Mouse (Mus musculus) CD4-positive, CD25-positive, alpha-beta regulatory T cell, adult 2 months (primary cell): ENCODE data around the gene Usp53.
"Not testable (repeated sequence)": the region's sequence is repeated elsewhere in the genome, so short reads cannot be mapped to it uniquely, and the experiment has no call there.

Experiments used
- DNase-seq: peaks from one replicate; pipeline ENCODE4 v3.0.0-alpha.2; 2012; ENCODE audit warnings: low read depth, low spot score

Gene Usp53

DNA sequence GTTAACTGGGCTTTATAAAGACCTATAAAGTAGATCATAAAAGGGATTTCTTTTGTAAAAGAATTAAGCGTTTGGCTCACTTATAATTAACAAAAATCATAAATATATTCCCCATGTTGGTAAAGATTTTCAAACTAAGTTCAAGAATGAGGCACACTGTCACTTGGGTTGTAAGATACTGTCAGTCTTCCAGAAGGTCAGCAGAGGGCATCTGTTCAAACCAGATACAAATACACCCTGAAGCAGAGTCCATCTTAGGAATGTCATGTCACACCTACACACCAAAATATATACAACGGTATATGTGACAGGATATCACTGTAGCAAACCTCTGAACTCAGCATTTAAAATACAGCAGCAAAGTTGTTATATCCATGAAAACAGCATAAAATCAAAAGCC lies 34.2 kb downstream of the Usp53 start:
- no peak for DNase-seq

DNA sequence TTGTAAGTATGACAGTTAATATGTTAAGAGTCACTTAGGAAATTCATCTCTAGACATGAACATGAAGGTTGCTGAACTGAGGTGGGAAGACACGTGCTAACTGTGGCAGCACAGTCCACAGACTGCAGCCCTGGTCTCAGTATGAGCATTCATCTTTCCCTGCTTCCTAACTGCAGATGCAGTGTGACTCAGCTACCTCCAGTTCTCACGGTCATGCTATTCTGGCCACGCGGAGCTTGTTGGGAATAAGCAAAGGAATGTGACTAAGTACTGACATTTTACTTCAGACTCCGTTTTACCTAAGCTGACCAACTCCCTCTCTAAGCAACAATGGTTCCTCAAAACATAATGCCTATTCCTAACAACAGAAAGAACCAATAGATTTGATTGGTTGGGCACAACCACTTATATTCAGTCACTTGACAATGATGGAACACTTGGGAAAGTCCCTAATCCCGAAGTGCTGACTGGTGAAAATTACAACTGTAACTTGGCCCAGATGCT lies 40.9 kb downstream of the Usp53 start:
- no peak for DNase-seq

DNA sequence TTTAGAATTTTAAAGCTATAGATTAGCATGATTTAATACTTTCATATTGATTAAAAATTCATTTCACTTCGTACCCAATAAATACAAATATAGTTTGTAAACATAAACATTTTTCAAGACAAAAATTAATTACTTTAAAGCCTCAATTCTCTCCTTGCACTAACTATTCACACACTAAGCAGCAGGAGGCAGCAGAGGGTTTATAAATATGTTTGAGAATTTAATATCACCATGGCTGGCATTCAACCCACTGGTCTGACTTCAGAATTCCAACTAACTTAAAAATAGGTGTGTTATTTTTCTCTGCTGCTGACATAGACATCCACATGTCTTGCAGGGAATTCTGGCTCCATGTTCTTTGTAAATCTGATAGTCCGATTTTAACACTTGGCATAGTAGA lies 45.1 kb downstream of the Usp53 start:
- DNase-seq, result peak; percentile 67

DNA sequence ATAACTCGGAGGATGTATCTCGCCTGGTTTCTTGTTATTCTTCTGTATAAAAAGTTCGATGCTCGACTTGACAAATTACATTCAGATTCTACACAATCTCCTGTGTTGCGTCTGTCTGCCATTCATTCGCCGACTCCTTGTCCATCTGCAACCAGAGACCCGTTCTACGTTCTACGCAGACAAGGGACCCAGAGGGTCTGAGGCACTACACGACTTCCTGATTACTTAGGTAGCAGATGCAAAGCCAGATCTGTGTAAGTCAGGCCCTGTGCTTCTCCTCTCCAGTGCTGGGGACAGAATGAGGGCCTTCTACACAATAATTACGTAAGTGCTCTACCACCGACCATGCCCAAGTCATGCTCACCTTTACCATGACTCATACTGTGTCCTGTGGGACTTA lies 47.1 kb downstream of the Usp53 start:
- DNase-seq, result not testable (repeated sequence)

DNA sequence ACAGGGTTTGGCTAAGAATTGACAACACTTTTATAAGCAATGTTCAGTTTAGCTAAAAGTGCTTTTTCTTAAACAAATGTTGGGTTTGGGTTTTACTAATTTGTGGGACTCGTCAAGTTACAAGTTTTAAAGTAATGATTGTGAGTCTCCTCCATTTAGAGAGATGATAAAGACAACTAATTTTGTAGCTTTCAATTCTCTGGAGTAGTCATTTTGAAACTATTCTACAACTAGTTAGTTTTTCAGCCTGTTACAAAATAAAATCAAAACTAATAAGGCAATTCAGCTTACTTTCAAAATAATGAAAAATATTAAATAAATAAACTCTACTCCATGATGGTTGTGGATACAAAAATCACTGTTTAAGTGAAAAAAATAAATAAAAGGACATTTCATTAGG lies 51.8 kb downstream of the Usp53 start:
- no peak for DNase-seq

DNA sequence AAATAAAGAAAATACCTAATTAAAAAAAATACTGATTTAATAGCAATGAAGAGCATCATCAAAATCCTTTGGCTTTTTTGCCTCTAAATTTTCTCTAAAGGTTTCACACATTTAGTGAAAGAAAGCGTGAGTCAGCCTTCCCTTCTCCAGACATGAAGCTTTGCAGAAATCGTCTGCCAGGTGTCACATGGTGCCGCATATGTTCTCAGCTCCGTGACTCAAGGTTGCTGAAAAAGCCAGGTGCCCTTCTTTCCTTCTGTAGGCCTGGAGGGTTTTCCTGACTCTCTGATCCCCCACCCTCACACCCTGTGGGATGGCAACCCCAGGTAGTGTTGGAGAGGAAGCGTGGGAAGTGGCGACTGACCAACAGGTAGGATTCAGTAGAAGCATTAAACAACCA lies 54.6 kb downstream of the Usp53 start:
- no peak for DNase-seq

DNA sequence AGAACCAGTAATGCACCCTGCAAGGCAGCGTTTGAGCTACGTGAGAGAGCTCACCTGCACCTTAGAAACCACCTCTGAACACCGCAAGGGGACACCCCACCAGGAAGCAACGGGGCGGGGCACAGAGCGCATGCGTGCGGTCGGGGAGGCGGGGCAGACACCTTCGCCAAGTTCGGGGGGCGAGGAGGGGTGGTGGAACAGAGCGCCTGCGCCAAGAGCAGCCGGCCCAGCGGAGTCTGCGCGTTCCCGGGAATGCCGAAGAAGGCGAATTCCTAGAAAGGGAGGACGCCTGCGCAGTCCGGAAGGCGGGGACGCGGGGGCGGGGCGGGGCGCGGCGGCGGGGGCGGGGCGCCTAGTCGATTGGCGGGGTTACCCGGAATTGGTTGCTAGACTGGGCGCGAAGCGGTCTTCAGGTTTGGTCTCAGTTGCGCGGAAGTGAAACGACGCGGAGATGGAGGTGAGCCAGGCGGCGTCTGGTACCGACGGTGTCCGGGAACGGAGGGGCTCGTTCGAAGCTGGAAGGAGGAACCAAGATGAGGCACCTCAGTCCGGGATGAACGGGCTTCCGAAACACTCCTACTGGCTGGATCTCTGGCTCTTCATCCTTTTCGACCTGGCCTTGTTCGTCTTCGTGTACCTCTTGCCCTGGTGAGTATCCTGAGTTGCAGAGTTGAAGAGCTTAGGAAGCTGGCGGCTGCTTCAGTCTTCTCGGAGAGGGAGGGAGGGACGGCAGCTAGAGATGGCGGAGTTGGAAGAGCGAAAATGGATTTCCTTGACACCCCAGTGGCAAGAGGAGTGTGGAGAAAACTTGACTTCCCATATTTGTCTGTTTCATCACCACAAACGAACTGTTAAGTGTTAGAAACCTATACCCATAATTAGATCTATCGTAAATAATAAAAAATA lies 60.0 kb downstream of the Usp53 start, which contains the start of gene 1810037I17Rik:
TSS of gene 1810037I17Rik (plus strand) at position 195 of the 906 bp plus-strand sequence.
- peak; percentile 96 for DNase-seq

DNA sequence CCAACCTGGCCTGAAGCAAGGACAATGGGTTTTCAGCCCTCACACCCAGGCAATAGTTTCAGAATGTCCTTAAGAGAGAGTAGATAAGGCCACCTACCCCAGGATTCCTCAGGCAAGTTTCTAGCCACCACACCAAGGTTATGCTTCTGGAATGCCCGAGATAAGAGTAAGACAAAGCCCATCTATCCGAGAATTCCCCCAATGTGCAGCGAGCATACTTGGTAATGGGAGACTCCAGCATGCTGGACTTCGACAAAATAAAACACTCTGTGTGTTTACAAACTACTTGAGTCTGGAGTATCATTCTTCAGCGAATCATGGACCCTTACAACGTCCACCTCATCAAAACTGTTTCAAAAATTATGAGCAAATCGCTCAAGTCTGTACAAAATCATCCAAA lies 61.2 kb downstream of the Usp53 start:
- DNase-seq, result no peak

DNA sequence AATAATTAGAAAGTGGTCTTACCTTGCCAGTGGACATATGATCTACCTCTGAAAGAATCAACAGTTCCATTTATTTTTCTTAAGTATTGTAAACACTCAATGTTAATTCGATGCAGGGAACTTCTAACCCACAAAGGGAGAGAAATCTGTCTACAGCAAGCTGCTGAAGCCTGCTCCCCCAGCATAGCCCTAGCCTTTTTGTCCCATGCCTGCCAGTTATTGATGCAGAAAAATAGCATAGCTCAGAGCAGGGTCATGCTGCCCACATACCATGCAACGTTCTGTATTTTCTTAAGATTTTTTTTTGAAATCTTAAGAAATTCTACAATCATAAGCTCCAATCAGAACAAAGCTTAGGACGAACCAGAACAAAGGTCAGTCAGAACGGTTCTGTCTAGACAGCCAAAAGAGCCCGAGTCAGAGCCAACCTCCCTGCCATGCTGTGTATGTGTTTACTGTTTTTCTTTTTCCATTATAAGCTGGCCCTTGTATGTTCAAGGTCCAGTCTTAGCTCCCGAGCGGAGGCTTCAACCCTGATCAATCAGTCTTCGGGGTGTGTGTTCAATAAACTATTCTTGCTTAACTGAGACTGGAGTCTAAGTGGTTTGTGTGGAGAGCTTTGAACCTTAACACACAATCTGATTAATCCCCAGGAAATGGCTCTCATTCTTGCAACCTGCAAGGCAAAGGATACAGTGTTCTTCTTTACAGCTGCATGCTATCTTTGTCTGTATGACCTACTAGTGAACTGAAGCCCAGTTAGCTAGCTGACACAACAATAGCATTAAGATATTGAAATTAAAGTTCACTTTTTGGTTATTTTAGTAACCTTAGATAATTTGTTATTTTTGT lies 62.4 kb downstream of the Usp53 start:
- no peak for DNase-seq

DNA sequence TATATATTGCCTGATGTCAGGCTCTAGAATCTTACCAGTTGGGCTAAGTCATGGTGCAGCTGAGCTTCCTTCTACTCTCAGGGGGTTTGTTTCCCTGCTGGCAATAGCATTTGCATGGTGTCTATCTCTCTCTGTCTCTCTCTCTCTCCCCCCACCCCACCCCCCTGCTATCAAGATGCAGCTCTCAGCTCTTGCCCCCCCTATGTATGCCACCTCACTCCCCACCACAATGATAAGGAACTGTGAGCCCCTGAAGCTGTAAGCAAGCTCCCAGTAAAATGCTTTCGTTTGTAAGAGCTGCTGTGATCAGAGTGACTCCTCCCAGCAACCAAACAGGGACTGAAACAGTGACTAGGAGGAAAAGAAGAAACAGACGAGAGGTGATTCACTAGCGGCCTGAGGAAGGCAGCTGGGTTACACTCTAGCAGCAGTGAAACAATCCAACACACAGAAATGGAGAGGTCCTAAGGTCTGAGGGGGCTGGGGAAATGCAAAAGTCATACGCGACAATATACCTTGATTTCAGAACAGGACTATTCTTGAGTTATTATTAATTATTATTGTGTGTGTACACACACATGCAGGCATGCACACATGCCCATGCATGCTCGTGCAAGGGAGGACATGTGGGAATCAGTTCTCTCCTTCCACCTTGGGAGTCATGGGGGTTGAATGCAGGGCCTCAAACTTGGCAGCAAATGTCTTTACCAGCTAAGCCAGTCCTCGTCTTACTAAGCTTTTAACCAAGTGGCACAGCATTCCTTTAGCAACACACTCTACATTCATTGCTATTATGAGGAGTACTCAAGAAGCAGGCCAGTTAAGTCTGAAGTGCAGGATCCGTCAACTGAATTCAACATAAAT lies 63.5 kb downstream of the Usp53 start:
- DNase-seq, result no peak

DNA sequence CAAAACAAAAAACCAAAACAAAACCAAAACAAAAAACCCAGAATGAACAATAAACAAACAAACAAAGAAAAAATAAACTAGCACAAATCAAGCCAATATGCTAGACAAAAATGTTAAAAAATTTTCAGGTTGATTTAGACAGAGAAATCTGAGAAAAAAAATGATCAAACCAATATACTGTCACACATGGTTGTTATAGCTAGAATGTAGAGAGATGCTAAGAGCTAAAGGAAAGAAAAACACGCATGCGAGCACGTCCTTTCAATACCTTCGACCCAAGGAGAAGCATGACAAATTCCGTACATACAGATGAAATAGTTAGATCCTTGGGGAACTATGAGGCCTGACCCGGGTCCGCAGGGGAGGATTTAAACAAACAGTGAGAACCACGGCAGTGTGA lies 65.0 kb downstream of the Usp53 start, which contains the start of gene Gm10959:
TSS of gene Gm10959 (minus strand) at position 101 of the 400 bp plus-strand sequence.
- no peak for DNase-seq

DNA sequence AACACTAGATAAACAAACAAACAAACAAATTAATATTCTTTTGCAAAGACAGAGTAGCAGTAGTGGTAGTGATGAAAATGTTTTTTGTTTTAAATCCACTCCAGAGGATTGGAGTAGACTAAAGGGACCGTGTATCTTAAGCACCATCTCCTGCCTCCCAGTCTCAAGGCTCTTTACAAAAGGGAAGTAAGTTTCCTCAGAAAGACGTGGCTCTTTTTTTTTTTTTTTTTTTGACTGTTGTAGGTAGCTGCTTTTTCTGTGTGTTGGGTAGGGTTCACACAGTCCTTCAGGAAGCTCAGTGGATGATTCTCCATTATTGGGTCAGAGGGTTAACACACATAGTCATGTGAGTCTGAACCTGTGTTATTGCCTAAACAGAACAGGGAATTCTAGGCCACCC lies 65.6 kb downstream of the Usp53 start:
- DNase-seq, result no peak

DNA sequence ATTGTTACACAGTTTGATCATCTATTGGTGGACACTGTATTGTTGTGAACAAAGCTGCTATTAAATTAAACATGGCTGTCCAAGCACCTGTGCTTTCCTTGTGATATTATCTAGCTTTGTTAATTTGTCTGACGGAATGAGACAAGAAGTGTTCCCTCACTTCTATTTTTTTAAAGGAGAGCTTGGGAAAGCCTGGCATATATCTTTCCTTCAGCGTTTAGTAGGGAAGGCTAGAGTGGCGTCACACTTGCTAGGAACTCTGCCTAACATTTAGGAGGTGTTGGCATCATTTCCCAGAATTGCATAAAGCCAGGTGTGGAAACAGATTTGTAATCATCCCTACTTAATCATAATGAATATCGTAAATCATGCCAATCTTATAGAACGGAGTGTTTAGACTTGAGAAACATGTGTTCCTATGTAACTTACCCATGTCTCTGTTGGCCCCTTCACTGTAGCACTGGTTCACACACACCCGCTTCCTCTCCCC lies 68.1 kb downstream of the Usp53 start:
- DNase-seq, result no peak

DNA sequence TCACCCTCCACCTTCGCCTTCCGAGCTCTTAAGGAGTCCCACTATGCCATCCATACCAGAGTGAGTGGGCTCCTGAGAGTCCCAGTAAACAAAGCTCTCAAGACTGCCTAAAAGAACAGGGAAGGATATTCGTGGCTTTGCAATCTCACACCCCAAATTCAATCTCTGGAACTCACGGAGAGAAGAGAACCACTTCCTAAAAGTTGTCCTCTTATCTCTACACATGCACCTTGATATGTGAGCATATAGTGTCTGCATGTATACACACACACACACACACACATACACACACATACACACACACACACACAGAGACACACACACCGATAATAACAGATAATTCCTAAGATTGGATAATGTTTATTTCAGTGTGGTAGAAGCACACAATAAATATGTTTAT lies 68.8 kb downstream of the Usp53 start:
- no peak for DNase-seq

DNA sequence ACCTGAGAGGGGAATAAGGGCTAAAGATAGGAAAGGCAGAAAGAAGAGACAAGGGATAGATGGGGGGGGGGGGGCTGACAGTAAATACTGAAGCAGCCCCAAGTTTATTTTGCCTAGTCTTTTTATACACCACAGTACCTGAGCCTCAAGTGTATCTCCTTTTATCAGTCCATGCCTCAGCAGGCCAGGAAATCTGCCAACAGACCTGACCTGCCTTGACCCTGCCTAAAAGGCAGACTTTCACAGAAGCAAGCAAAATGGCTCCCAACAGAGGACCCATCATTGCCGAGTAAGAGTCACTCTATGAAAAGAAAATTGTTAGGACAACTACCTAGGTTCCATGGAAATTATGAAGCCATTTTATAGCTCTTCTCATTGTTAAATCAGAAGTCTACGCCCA lies 76.5 kb downstream of the Usp53 start:
- no peak for DNase-seq

DNA sequence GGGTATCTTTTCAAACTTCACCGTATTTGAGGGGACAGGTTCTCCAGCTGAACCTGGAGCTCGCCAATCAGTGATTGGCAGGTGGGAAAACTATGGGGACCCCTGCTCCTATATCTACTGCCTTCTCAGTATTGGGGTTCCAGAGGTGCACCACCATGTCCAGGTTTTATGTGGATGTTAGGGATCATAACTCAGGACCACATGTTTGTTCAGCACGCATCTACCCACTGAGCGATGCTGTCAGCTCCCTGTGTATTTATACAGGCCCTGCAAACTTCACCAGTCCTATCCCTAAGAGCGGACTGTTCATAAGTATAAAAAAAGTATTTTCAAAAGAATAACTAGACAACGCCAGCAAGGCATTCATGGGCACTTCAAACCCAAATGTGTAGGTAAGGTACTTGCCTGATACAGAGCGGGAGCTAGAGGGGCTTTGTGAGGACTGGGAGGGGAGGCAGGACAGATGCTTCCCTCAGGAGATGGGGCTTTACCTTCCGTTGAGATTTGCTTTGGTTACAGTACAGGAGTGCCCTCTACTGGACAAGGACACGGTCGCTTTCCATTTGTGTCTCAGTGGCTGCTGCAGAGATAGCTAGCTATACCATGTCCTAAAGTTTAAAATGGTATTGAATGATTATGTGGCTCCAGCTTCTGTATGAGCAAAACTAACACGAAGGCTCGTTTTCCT lies 80.4 kb downstream of the Usp53 start:
- DNase-seq, result peak; percentile 65

DNA sequence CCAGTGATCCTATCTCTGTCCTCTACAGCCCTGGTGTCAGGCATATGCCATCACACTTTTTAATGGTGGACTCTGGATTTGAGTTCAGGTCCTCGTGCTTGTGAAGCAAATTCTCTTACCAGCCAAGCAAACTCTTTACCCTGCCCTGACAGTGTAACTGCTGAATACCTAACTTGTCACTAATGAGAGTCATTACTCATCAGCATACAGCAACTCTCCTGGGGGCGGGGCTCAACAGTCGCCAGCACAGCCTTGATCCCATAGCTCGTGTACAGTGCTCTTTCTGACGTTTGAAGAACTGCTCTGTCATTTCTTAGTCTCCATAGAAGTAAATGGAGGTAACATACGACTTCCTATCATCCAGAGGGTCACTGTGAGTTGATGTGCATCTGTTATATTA lies 86.1 kb downstream of the Usp53 start:
- no peak for DNase-seq

DNA sequence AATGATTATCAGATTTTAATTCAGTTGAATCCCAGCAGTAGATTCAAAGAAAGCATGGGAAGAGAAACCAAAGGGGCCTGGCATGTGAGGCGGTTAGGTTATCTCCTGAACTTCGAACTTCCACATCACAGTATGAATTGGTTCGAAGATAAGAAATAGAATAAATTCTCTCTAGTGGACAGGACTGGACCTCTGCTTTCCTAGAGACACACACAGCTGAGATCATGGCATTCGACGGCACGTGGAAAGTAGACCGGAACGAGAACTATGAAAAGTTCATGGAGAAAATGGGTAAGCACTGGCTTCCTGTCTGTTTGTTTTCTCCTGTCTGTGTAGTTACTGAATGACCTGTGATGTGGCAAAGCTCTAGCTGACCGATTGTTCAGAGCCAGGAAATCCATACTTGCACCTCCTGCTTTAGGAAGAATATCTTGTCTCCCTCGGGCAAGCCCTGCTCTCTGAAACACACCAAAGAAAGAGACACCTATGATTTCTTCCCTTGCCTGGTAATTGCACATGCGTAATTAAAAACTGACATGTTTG lies 89.0 kb downstream of the Usp53 start:
- DNase-seq, result no peak

DNA sequence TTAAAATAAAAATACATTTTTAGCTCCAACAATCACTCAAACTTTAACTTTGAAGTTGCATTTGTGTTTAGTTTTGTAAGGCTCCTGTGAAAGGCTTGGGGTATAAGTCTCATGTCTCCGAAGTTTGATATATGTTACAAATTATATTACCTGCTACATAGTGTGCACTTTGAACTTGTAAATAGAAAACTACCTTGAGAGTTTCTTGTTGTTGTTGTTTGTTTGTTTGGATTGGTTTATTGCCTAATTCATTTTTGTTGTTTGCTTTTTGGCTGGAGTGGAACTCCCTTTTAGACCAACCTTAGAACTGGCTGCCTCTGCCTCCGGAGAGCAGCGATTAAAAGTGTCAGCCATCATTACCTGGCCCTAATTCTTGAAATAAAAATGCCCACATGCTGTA lies 89.5 kb downstream of the Usp53 start, which contains the start of gene Fabp2:
TSS of gene Fabp2 (plus strand) at position 301 of the 400 bp plus-strand sequence.
- no peak for DNase-seq

DNA sequence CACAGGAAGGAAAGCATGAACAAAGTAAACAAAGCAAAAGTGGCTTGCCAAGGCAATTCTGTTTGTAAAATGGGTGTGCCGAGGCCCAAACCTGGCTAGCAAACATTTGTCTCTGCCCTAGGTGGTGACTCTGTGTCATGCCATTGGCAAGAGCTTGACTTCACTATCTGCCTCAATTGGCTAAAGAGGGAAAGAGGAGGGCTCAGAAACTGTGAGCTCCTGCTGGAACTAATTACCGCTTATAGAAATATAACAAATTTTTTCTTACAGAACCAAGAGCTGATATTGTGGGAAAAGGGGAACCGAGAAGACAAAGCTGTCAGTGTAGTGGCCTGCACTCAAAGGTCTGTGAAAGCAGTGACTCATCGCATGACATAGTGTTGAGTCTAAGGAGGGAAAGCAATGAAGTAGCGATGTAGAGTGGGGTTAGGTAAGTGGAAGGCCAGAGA lies 95.9 kb downstream of the Usp53 start:
- DNase-seq, result no peak
